Mouse (Mus musculus) cerebellum, postnatal 14 days (tissue): ENCODE data around the gene Pitx1.

Experiments used
- DNase-seq, 2 experiments: peaks; one replicate each; pipeline ENCODE4 v3.0.0; 2021; ENCODE audit warnings: mixed read lengths in 2 of 2

Gene Pitx1

GRCm38 (mm10) chr13:55836142-55836625 lies at the start of gene Pitx1:
Pitx1 (minus strand) TSS chr13:55836192.
- no peak for DNase-seq

DNA sequence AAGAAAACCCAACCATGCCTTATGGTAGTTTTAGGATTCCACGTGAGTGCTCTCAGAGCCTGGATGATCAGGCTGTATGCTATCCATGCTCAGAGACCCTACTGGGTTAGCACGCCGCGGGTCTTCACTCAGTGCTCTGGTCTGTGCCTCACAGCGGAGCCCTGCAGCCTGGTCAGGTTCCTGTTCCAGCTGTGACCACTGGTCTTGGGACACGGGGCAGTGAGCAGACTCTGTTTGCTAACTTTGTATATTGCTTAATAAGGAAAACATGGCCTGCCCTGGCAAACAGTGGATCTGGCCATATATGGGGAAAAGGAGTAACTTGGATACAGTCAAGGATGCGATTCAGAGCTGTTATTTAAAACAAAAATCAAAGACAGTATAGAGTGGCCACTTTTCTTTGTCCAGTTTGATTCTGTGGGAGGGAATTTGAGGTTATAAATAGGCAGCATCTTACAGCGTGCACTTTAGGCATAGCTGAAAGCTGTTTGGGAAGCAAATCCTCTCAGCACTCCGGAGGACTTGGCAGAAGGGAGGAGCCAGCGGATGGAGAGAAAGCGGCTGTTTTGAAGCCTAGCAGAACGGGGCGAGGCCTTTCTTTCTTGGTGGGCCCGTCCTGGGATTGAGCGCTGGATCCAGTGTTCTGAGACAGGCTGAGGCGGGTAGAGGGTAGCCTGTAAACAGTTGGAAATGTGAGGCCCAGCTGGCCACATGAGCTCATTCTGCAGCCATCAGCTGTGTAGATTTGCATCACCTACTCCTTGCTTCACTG lies 45.6 kb upstream of the Pitx1 start:
- DNase-seq, result no peak

DNA sequence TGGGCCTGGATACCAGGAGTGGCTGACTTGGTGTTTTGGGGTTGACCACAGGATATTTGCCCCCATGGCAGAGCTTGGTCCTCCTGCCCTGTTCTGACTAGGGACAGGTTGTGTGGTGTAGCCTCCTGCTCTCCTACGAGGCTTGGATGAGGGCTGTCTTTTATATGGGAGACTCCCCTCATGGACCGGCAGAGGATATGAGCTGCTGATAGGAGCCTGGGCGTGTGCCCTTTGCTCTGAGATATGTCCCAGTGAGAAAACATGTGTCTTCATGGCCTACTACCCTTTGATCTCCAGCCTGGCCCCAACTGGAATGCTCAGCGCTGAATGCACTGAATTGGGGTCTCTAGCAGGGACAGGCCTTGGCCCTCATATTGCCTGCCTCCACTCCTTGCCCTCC lies 42.4 kb upstream of the Pitx1 start:
- no peak for DNase-seq

DNA sequence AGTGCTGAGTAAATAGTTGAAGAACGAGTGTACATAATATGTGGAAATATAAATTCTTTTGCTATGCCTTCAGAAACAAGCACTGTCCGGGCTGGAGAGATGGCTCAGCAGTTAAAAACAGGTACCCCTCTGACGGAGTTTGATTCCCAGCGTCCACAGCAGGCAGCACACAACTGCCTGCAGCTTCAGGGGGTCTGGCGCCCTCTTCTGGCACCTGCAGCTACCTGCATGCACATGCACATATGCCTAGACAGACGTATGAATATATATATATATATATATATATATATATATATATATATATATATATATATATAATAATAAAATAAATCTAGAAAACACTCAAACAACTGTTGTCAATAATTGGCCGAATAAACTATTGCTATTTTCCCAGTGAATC lies 35.4 kb upstream of the Pitx1 start:
- DNase-seq, result no peak

GRCm38 (mm10) chr13:55870001-55870400 lies 34.0 kb upstream of the Pitx1 start:
- DNase-seq, result peak in 1 of 2 experiments; percentile 15

DNA sequence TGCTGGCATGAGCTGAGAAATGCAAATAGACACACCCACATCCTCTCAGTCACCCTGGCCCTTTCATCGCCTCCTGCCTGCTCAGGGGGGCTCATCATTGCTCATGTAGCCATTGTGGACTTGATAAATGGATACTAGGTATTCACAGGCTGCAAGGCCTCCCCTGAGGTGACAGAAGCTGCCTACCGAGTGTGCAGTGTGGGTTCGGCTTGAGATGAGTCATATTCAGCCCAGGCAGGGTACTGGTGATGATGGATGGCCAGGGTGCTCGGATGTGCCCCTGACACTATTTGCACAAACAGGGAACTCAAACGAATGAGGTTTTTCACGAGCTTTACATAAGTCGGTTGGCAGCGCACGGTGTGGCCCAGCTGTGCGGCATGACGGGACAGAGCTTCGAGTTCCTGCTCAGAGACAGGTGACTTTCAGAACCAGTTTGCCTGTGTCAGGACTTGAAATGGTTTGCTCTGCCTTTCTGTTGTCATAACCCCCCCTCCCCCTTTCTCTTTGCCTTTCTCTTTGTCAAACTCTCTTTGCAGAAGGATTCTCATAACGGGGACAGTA lies 31.6 kb upstream of the Pitx1 start:
- no peak for DNase-seq

GRCm38 (mm10) chr13:55860483-55860882 lies 24.5 kb upstream of the Pitx1 start:
- DNase-seq, result no peak

GRCm38 (mm10) chr13:55858463-55858862 lies 22.5 kb upstream of the Pitx1 start:
- DNase-seq, result no peak

GRCm38 (mm10) chr13:55855793-55856192 lies 19.8 kb upstream of the Pitx1 start:
- DNase-seq, result no peak

DNA sequence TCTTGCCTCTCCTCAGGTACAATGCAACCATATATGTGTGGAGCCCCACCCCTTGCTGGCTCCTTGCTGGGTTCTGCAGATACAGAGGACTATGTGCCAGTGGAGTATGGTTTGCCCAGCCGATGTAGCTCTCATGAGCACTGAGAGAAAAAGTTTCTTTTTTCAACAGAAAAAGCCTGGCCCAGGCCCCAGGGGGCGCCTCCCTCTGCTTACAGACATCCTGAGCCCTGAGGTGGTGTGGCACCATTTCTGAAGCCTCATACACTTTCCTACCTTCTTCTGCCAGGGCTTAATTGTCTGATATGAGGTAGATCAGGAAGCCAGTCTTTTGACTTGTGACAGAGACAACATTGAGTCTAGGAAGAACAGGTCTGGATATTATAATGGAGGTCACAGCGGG lies 16.2 kb upstream of the Pitx1 start:
- DNase-seq, result no peak

- DNase-seq, result no peak
Measured at GRCm38 (mm10) chr13:55850726-55851125, 14.7 kb upstream of the Pitx1 start.

GRCm38 (mm10) chr13:55848604-55849190 lies 12.7 kb upstream of the Pitx1 start:
- no peak for DNase-seq

- DNase-seq, result no peak
Measured at GRCm38 (mm10) chr13:55847805-55848204, 11.8 kb upstream of the Pitx1 start.

GRCm38 (mm10) chr13:55843700-55844099 lies 7.7 kb upstream of the Pitx1 start:
- DNase-seq, result no peak

- DNase-seq, result no peak
Measured at GRCm38 (mm10) chr13:55840223-55840622, 4.2 kb upstream of the Pitx1 start.

DNA sequence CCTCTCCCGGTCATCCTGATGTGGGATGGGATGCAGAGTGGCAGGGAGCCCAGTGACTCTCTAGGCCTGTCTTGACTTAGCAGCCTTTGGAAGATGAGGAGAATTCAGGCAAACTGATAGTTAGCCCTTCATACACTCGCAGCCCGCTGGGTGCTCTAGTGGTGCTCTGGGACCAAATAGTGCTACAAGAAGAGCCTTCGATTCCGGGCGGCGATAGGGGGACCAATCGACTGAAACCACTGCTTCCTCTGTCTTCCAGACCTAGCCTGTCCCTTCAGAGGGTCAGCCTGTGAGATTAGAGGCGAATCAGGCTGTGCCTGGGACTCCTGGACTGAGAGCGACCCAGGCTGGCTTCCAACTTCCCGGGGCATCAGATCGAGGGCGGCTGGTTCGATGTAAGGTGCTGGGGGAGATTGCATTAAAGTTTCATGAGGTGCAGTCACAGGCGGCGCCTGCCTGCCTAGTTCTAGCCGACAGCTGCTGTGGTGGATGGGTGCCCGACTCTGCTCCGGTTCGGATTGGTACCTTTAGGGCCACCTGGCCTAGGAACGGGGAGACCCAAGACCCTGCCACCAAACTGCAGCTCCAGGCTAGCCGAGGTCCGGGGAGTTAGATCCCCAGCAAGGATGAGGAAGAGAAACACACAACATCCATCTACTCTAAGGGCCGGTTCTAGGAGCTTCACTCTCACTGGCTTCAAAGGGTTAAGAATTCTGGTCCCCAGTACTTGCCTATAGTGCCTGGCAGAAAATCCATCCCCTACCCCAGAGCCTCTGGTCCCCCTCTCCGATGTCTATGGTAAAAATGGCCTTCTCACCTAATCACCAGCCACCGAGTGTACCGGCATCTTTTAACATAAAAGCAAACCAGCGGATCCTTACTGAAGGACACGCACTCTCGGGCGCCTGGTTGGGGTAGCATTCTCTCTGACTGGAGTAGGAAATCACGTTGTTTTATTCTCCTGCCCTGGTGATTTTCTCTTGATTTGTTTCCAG lies 1.1 kb upstream of the Pitx1 start:
- DNase-seq, result no peak

DNA sequence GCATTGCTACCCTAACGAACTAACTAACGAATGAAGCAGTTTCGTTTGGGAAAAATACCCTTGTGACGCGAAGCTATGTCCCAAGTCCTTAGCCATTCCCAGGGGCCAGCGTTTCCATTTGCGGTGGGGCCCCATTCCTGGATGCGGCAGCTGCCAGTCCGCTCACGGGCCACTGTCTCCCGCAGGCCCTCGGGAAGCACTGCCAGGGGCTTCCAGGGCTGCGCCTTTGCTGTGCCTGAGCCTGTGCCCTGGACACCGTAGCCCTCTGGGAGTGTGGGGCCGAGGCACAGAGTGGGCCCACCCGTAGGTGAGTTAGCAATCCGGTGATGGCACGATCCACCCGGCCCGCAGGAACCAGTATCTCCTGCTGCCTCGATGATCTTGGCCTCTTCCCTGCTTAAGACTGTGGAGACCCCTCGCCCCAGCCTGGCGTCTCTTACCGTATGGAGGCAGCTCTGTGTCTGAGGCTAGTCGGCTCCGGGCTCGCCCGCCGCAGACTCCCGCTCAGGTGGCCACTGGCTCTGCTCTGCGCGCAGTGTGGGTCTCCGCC lies 369 bp downstream of the Pitx1 start:
- peak in 1 of 2 experiments; percentile 32 for DNase-seq

DNA sequence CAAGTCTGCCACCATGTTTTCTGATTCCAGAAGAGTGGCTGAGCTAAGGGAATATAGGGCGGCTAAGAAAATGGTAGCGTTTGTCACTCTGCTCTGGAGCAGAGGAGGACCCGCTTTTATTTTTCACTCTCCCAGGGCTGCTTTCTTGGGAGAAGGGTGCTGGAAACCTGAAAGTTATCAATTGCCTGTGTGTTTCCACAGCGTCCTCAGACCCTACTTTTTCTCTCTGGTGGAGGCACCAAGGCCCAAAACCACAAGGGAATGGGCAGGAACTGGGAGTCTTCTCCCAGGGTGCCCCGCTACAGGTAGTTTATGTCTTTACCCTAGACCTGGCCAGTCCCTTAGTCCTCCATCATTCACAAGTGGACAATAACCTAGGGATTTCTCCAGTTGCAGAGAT lies 1.3 kb downstream of the Pitx1 start:
- DNase-seq, result no peak

DNA sequence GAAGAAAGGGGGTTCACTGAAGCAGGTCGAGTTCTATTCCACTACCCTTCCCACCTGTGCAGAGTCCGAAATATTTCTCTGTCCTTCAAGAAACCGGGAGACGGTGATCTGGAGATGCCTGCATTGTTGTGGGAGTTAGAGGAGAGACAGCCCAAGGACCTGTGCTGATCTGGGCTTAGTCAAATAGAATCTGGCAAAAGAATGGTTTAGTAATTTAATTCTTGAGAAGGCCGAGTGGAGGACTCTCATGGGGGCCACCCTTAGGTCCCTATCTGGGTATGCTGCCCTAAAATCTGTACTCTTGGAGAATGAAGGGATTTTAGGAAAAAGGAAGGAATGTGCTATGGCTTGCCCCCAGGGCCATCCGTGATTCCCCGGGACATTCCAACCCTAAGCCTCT lies 2.1 kb downstream of the Pitx1 start:
- DNase-seq, result no peak

GRCm38 (mm10) chr13:55832602-55833001 lies 3.4 kb downstream of the Pitx1 start:
- DNase-seq, result no peak

GRCm38 (mm10) chr13:55831722-55832160 lies 4.3 kb downstream of the Pitx1 start:
- no peak for DNase-seq
